Mouse (Mus musculus): ENCODE results near the gene Rhbdf1.

DNA sequence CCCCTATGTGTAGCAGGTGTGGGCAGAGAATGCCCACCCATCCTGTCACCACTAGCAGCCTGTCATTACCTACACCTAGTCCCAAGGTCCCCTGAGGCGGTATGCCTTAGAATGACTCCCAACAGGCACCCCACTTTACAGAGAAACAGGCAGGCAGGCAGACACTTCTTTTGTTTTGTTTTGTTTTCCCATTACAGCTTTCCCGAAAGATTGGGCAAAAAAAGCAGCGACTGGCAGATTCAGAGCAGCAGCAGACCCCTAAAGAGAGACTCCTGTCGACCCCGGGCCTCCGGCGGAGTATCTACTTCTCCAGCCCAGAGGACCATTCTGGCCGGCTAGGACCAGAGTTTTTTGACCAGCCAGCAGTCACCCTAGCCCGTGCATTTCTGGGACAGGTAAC lies 5.5 kb upstream of the Rhbdf1 start:
- TF ChIP-seq CTCF (IDR thresholded peaks at IDR 0.05; ENCODE audit: insufficient read depth, low read length) (no peak), POLR2A (IDR thresholded peaks at IDR 0.05; ENCODE audit: borderline replicate concordance, extremely low read depth, low read depth, low read length) (no peak)
